Mouse (Mus musculus): ENCODE results near the gene Pitx3. TPM values are rescaled to one million over a fixed set of nuclear protein-coding genes. Genes with fewer than 3 reads are reported as not detected.
"Not testable (repeated sequence)": the region's sequence is repeated elsewhere in the genome, so short reads cannot be mapped to it uniquely, and the experiment has no call there.

Gene Pitx3
- under 1 TPM; 0.58 to 0.62 TPM for total RNA-seq (2021)

GRCm38 (mm10) chr19:46147511-46148371 is at the start of gene Pitx3:
Gene Pitx3 (minus strand): TSS chr19:46148326.
- intact Hi-C loops (cut with DNase I), result no loop called here
- DNase-seq, result peak; percentile 21 to 37

DNA sequence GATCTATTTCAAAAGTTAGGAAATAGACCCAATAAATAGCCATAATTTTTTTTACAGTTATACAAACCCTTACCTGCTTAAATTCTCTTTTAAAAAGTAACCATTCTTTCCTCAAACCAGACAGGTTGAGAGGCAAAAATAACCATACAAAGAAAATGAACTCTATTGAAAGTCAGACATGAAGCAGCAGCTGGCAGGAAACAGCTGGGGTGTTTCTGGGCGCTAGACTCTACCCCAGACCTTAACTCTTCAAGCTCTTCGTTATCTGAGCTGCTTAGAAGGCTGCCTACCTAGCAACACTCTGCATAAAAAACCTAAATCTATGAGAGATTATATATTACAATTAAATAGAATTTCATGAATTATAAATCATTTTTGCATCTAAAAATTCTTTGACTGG is 39.1 kb upstream of the Pitx3 start:
- DNase-seq, result no peak
- intact Hi-C loops (cut with DNase I), result no loop called here

DNA sequence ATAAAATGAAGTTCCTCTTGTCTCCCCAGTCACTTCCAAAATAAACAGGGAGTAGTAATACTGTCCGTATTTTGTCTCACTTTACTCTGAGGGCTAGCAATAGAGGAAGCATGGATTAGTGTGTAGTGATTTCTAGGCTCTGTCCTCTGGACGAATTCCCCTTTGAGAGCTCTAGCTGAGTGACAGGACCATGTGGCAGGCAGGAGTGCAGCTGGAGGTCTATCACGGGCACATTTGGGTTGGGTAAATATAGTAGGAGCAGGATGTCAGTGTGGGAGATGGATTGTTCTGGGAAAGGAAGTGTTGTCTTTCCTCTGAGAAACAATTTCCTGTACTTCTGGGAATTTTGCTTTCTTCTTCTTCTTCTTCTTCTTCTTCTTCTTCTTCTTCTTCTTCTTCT is 38.5 kb upstream of the Pitx3 start:
- intact Hi-C loops (cut with DNase I), result no loop called here
- DNase-seq, result peak in 1 of 2 experiments; percentile 13

GRCm38 (mm10) chr19:46182241-46182640 is 34.1 kb upstream of the Pitx3 start:
- no peak for DNase-seq
- intact Hi-C loops (cut with DNase I), result no loop called here

DNA sequence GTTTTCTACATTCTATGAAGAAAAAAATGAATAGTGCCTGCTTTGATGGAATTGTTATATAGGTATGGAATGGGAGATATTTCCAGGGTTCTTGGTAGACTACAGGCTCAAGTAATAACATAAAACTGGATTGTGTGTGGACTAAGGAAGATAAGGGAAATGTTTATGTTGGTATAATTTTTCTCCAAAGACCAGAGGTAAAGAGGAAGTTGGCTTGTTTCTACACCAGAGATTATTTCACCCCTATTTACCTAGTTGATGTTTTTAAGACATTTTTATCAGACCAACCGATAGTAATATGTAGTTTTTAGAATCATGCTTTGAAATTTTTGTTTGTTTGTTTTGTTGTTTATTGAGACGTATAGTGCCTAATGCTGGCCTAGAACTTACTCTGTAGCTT is 32.1 kb upstream of the Pitx3 start:
- intact Hi-C loops (cut with DNase I), result no loop called here
- DNase-seq, result no peak

GRCm38 (mm10) chr19:46177046-46177445 is 28.9 kb upstream of the Pitx3 start:
- intact Hi-C loops (cut with DNase I), result no loop called here
- DNase-seq, result no peak

DNA sequence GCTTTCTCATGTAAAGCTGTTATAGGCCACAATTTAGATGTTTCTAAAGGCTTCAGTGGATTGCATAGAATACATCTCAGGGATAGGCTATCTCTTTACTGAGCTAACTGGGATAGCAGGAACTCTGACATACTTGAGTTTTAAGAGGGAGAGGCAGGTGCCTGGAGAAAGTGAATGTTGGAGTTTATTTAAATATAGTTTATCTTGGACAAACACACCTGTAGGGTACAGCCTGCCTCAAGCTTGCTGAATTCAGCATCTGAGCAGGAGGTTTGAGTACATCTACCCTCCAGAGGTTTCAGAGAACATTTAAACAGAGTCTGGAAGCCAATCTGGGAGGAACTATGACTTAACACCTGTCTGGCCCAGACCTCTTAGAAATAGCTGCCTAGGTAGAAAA is 27.0 kb upstream of the Pitx3 start:
- DNase-seq, result no peak
- intact Hi-C loops (cut with DNase I), result no loop called here

- intact Hi-C loops (cut with DNase I), result no loop called here
- no peak for DNase-seq
Observed at GRCm38 (mm10) chr19:46172541-46172940, 24.4 kb upstream of the Pitx3 start.

- DNase-seq, result no peak
Observed at GRCm38 (mm10) chr19:46169913-46170312, 21.8 kb upstream of the Pitx3 start.

DNA sequence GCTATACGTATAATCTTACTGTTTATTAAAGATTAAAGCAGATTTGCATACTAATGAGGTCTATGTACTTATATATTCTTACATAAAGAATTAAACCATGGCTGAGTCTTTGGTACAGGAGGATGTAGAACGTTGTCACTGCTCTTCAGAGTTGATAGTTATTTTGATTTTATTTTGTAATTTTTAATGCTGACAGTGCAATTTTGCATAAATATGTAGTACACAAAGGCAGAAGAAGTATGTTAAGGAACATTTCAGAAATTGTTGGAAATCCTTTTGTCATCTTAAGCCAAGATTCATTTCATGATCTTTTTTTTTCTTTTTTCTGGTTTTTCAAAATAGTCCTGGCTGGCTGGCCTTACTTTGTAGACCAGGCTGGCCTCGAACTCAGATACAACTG is 21.3 kb upstream of the Pitx3 start:
- no peak for DNase-seq

More at GRCm38 (mm10) chr19:46169913-46170312, 21.8 kb upstream of the Pitx3 start:
- intact Hi-C loops (cut with DNase I), result no loop called here

DNA sequence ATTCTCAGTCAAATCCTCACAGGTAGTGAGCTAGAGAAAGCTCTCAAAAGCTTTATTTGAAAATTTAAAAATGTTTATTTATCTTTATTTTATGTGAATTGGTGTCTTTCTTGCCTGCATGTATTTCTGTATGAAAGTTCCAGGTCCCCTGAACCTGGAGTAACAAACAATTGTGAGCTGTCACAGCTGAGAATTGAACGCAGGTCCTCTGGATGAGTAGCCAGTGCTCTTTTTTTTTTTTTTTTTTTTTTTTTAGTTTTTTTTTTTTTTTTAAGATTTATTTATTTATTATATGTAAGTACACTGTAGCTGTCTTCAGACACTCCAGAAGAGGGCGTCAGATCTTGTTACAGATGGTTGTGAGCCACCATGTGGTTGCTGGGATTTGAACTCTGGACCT is 19.0 kb upstream of the Pitx3 start:
- intact Hi-C loops (cut with DNase I); DNase-seq: not testable (repeated sequence)

More for the DNA sequence above, 21.3 kb upstream of the Pitx3 start:
- intact Hi-C loops (cut with DNase I), result no loop called here

DNA sequence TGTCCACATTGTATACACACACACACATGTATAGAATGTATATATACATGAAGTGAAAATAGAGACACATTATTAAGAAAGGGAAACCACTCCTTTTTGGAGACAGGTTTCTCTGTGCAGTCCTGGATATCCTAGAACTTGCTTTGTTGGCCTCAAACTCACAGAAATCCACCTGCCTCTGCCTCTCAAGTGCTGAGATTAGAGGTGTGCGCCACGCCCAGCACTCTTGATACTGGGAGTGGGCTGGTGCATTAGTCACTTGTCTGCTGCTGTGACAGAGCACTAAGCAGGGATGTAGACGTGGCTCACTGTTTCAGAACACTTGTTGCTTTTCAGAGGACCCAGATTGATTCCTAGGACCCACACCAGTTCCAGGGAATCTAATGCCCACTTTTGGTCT is 17.8 kb upstream of the Pitx3 start:
- no peak for DNase-seq
- intact Hi-C loops (cut with DNase I), result no loop called here

GRCm38 (mm10) chr19:46152127-46152803 is 4.1 kb upstream of the Pitx3 start, which contains the start of gene Gbf1:
Gene Gbf1 (plus strand): TSS chr19:46152509.
- intact Hi-C loops (cut with DNase I), result loop anchor here (2.0 kb wide), 1 partner anchor 15 kb away; no protein-coding TSS in a partner anchor
- DNase-seq, result peak; percentile 91 to 93

DNA sequence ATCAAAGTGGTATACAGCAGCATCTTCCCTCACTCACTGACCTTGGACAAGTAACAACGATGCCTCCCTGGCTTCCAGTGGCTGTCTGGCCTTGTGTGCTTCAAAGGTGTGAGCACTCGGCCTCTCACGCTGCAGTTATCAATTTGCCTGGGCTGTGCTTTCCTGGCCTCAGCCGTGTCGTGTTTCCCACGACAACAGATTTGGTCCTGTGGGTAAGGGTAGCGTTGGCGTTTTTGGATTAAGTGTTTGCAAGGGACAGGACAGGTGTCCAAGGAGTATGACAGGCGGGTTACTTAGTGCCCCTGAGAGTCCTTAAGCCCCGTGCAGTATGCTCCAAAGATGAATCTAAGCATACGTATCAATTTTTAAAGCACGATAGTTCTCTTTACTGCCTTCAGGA is 965 bp upstream of the Pitx3 start:
- DNase-seq, result no peak
- intact Hi-C loops (cut with DNase I), result no loop called here

- peak; percentile 80 to 82 for DNase-seq
- intact Hi-C loops (cut with DNase I), result no loop called here
Observed at GRCm38 (mm10) chr19:46148372-46148760, 240 bp upstream of the Pitx3 start.

- intact Hi-C loops (cut with DNase I), result no loop called here
Observed at GRCm38 (mm10) chr19:46141091-46141490, 7.0 kb downstream of the Pitx3 start.

DNA sequence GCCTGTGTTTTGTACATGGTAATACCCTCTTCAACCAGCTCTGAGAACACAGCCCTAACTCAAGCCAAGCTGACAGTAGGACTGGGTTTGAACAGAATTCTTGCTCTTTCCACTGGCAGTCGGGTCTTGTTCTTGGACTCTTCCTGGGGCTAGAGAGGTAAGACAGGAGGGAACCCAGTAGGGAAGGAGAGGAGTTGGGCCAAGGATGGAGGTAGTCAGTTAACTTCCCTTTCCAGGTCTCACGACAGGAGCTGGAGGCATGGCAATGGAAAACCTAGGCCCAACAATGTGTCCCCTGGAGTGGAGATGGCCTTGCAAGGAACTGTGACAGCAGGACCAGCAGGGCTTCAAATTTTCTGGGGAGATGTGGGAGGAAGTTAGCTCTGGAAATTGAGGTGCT is 7.8 kb downstream of the Pitx3 start:
- intact Hi-C loops (cut with DNase I), result no loop called here
- DNase-seq, result no peak

More at GRCm38 (mm10) chr19:46141091-46141490, 7.0 kb downstream of the Pitx3 start:
- DNase-seq, result no peak

- intact Hi-C loops (cut with DNase I), result loop anchor here (2.0 kb wide), 1 partner anchor 16 kb away; the partner anchor contains the start of gene Gbf1
- DNase-seq, result peak; percentile 77 to 79
Observed at GRCm38 (mm10) chr19:46136639-46137580, 11.2 kb downstream of the Pitx3 start.

DNA sequence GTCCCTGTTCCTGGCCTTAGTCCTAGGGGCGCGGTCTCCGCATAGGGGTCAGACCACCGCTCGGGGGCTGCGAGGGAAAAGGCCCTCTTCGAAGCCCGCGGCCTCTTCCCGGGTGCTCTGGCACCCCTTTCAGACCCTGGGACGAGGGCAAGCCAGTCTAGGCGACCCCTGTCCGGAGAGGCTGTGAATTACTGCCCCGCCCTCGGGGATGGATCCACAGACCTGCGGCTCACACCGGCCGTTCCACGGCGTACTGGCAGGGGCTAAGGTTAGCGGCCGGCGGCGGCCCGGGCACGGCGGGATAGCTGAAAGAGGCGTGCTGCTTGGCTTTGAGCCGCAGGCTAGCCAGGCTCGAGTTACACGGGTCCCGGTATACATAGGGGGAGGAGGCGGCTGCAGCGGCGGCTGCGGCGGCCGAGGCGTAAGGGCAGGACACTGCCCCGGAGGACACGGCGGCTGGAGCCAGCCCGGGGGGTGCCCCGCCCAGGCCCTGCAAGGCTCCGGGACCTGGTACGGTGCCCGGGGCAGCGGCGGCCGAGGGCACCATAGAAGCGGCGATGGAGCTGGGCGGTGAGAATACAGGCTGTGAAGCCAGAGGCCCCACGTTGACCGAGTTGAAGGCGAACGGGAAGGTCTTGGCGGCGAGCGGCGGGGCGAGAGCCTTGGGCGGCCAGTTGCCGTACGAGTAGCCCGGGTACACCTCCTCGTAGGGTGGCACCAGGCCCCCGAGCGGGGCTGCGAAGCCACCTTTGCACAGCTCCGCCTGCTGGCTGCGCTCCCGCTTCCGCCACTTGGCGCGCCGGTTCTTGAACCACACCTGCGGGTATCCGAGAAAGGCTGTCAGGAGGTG is 12.1 kb downstream of the Pitx3 start:
- intact Hi-C loops (cut with DNase I), result loop anchor here (1.0 to 2.0 kb wide), 4 partner anchors 17 to 173 kb away; partner anchors contain the start of gene Gbf1

More for the DNA sequence above, 12.1 kb downstream of the Pitx3 start:
- peak; percentile 49 to 64 for DNase-seq

Data from heart, postnatal 36 days (tissue).